Mouse (Mus musculus): Measurements from ENCODE around the gene Fbxw7.

GRCm38 (mm10) chr3:84965156-84965555 lies 150.1 kb downstream of the Fbxw7 start:
- TF ChIP-seq POLR2A (IDR thresholded peaks at IDR 0.05; ENCODE audit: control insufficient read depth, low read depth, low read length) (no peak), CTCF (IDR thresholded peaks at IDR 0.05; ENCODE audit: control insufficient read depth, insufficient read depth, insufficient replicate concordance, low read depth, low read length) (no peak)

Measured in testis, adult 2 months (tissue).